Comparison of ENCODE assay signal across 19 mouse cellular contexts in the genomic region with DNA sequence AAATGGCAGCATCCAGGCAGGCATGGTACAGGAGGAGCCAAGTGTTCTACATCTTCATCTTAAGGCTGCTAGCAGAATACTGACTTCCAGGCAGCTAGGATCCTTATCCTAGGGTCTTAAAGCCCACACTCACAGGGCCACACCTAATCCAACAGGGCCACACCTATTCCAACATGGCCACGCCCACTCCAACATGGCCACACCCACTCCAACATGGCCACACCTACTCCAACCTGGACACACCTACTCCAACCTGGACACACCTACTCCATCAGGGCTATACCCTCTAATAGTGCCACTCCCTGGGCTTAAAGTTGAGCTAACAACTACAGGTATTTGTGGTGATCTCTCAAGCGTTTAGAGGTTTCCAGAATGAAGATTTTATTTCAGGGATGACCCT. TPM values are rescaled to one million over a fixed set of nuclear protein-coding genes. Genes with fewer than 3 reads are reported as not detected.
DNase-seq lines count a peak whose midpoint lies in the region; ATAC-seq lines count a peak whose summit lies in the region.
"Had no signal": no experiment of that assay in that cellular context is flagged by ENCODE, and none has a peak within 500 bp of the region (broad histone marks: within the 10 kb centered on the region; RNA-seq: fewer than 3 reads in every experiment).

No protein-coding gene starts in this region.

- H3K4me3 ChIP-seq in liver, embryonic 13.5 days (replicated peaks), result no peak overlapping the region
- no peak overlapping the region for H3K4me3 ChIP-seq in liver, embryonic 11.5 days (ENCODE audit: low read depth, low read length)
- H3K4me3 ChIP-seq: embryonic facial prominence, embryonic 10.5 days had no signal

- no peaks in the 10 kb centered on the region for H3K27me3 ChIP-seq in liver, embryonic 13.5 days
- no peaks in the 10 kb centered on the region for H3K27me3 ChIP-seq in liver, embryonic 11.5 days (replicated peaks; ENCODE audit: control insufficient read depth, insufficient read depth, low read length)

- no peak overlapping the region for H3K9ac ChIP-seq in liver, embryonic 13.5 days
- H3K9ac ChIP-seq in liver, embryonic 11.5 days (ENCODE audit: low read depth, low read length), result no peak overlapping the region
- H3K9ac ChIP-seq: lung, embryonic 14.5 days had no signal

- no peaks in the 10 kb centered on the region for H3K9me3 ChIP-seq in liver, embryonic 13.5 days (replicated peaks)
- no peaks in the 10 kb centered on the region for H3K9me3 ChIP-seq in liver, embryonic 11.5 days (ENCODE audit: control insufficient read depth, low read length)
- H3K9me3 ChIP-seq: embryonic facial prominence, embryonic 10.5 days had no signal

- WGBS in liver, embryonic 13.5 days (ENCODE audit: insufficient replicate concordance), result 24% methylated on average over 2 of the region's 2 CpGs
- WGBS in liver, embryonic 11.5 days, result 30% methylated on average over 2 of the region's 2 CpGs

- no peak overlapping the region for H3K27ac ChIP-seq in liver, embryonic 13.5 days
- no peak overlapping the region for H3K27ac ChIP-seq in liver, embryonic 11.5 days (ENCODE audit: low read depth, low read length)
- H3K27ac ChIP-seq: embryonic facial prominence, embryonic 10.5 days; kidney, postnatal 0 days had no signal

- no peak overlapping the region for H3K4me2 ChIP-seq in liver, embryonic 13.5 days
- H3K4me2 ChIP-seq in liver, embryonic 11.5 days, result no peak overlapping the region
- H3K4me2 ChIP-seq: lung, embryonic 14.5 days had no signal

- 0 out of 2 replicates have a peak, but pooled peaks cover 4% of the 10 kb centered on the region for H3K4me1 ChIP-seq in liver, embryonic 13.5 days (replicated peaks)
- no peaks in the 10 kb centered on the region for H3K4me1 ChIP-seq in liver, embryonic 11.5 days (replicated peaks; ENCODE audit: control insufficient read depth, insufficient read depth, low read length)

- no peak for ATAC-seq in CD4-positive, CD25-positive, alpha-beta regulatory T cell, adult 4 months
- ATAC-seq in liver, embryonic 13.5 days (ENCODE audit: low read depth), result peak; percentile 29
- ATAC-seq in liver, embryonic 11.5 days (replicated peaks; ENCODE audit: low FRiP score), result no peak
- ATAC-seq in megakaryocyte-erythroid progenitor cell, adult 5-6 weeks (replicated peaks; ENCODE audit: low FRiP score, low TSS enrichment, poor library complexity, severe bottlenecking), result no peak
- ATAC-seq: midbrain, embryonic 16.5 days had no signal

- peak; percentile 51 for DNase-seq in CD4-positive, CD25-positive, alpha-beta regulatory T cell, adult 2 months (ENCODE audit: low read depth, low spot score)
- no peak for DNase-seq in liver, embryonic 13.5 days
- DNase-seq in liver, embryonic 11.5 days (ENCODE audit: low spot score), result no peak
- DNase-seq in c-Kit-positive CD71-positive TER-119-positive erythroid progenitor cells, embryonic 14.5 days (ENCODE audit: low spot score), result peak; percentile 8
- no peak for DNase-seq in layer of hippocampus, adult 8-10 months (ENCODE audit: low spot score in 2 of 2)
- no peak for DNase-seq in thymus, postnatal 4 days
- DNase-seq: cerebellum, adult 9-10 months had no signal

- peaks cover 7% of the 10 kb centered on the region; the same call in 1 of the 2 replicates for H3K36me3 ChIP-seq in liver, embryonic 13.5 days
- H3K36me3 ChIP-seq in liver, embryonic 11.5 days (ENCODE audit: control insufficient read depth, insufficient read depth, low read length), result no peaks in the 10 kb centered on the region
- H3K36me3 ChIP-seq: embryonic facial prominence, embryonic 10.5 days had no signal

RNA-seq across cellular contexts. Expression of gene Mcoln2, which starts 30.7 kb away (rescaled TPM):
- polyA plus RNA-seq in CD4-positive, CD25-positive, alpha-beta regulatory T cell, adult 4 months (2017; shearing (Covaris generic)), result 1 to 10 TPM; 1.7 to 2.2 TPM
- 6.7 and 7.5 TPM in 2 replicates for polyA plus RNA-seq in liver, embryonic 13.5 days (2015; fragmentation: Nextera tagmentation; extraction: Ambion mirVana)
- 3.5 and 4.6 TPM in 2 replicates for polyA plus RNA-seq in liver, embryonic 11.5 days (2014; fragmentation: Nextera tagmentation; extraction: Ambion mirVana)
- 0.09 and 1.5 TPM in 2 replicates for total RNA-seq in megakaryocyte-erythroid progenitor cell, adult 5-6 weeks (2014; fragmentation: Nextera tagmentation)
- total RNA-seq in megakaryocyte-erythroid progenitor cell, adult 5-6 weeks (2017), result 0.99 and 3.8 TPM in 2 replicates
- total RNA-seq in layer of hippocampus, adult 8-10 months (2022), result under 1 TPM in 2 of 4 experiments, not detected in 2; 0.34 to 0.36 TPM
- total RNA-seq: adrenal gland, postnatal 25 days; layer of hippocampus, postnatal 25 days; left cerebral cortex, postnatal 14 days had no signal

RNA-seq across cellular contexts. Expression of gene Lpar3, which starts 40.4 kb away (rescaled TPM):
- not detected for polyA plus RNA-seq in CD4-positive, CD25-positive, alpha-beta regulatory T cell, adult 4 months (2017; shearing (Covaris generic))
- polyA plus RNA-seq in liver, embryonic 13.5 days (2015; fragmentation: Nextera tagmentation; extraction: Ambion mirVana), result 0.06 and 0.09 TPM in 2 replicates
- 0.43 and 0.52 TPM in 2 replicates for polyA plus RNA-seq in liver, embryonic 11.5 days (2014; fragmentation: Nextera tagmentation; extraction: Ambion mirVana)
- not detected in 2 replicates for total RNA-seq in megakaryocyte-erythroid progenitor cell, adult 5-6 weeks (2014; fragmentation: Nextera tagmentation)
- total RNA-seq in megakaryocyte-erythroid progenitor cell, adult 5-6 weeks (2017), result not detected in 2 replicates
- under 1 TPM; 0.16 to 0.55 (median 0.42) TPM for total RNA-seq in layer of hippocampus, adult 8-10 months (2022)
- total RNA-seq: common myeloid progenitor, adult 5-6 weeks; hematopoietic stem cell, adult 5-6 weeks; neutrophil, adult 5-6 weeks had no signal

Comparison
In these comparisons a context has a peak if more than half of its experiments do, and no peak if none do; other contexts are left out.
1. DNase-seq: peak in CD4-positive, CD25-positive, alpha-beta regulatory T cell, adult 2 months (single experiment) and c-Kit-positive CD71-positive TER-119-positive erythroid progenitor cells, embryonic 14.5 days (single experiment); none in liver, embryonic 13.5 days (single experiment), liver, embryonic 11.5 days (single experiment), layer of hippocampus, adult 8-10 months (0 of 2) and thymus, postnatal 4 days (single experiment).